Mouse (Mus musculus): ENCODE results near the gene Snx30. TPM values are rescaled to one million over a fixed set of nuclear protein-coding genes. Genes with fewer than 3 reads are reported as not detected.
A peak's percentile ranks its signal among the peaks of the same experiment; 100 is the strongest.

Gene Snx30
- polyA plus RNA-seq, 1 experiment, result 6.1 TPM

DNA sequence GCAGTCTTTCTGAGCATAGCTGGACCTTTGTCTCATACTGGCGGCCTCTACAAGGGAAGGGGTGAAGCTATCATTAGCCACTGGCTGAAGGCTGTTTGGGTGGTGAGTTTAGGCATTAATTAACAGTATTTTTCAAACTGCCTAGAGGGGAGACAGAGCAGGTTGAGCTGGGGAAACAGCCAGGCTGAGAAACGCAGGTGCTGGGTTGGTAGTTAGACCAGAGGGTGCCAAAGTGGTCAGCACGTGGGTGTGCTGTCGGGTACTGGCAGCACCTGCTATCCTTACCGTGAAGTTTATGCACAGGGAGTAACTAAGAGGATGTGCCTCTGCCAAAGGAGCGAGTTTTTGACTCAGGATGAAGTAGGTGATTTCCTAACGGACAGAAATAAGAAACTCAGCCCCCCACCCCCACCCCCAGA is 13.4 kb downstream of the Snx30 start:
- H3K4me1 ChIP-seq (replicated peaks; ENCODE audit: control insufficient read depth, insufficient read depth, low read length), result peaks cover 40% of the 10 kb centered on the region
- WGBS, result 8% methylated on average over 7 of the region's 7 CpGs
- no peak for TF ChIP-seq POLR2A (IDR thresholded peaks at IDR 0.05; ENCODE audit: control insufficient read depth, extremely low read depth, insufficient read depth, low read length, poor library complexity)
- no peak for TF ChIP-seq CTCF (IDR thresholded peaks at IDR 0.05; ENCODE audit: borderline replicate concordance, control insufficient read depth, extremely low read depth, insufficient read depth, low read length, poor library complexity)
- H3K36me3 ChIP-seq (ENCODE audit: control insufficient read depth, insufficient read depth, low read length), result no peaks in the 10 kb centered on the region
- peak overlapping the region; percentile 75 for H3K27ac ChIP-seq (ENCODE audit: control insufficient read depth, insufficient read depth, low read length)
- no peaks in the 10 kb centered on the region for H3K27me3 ChIP-seq (ENCODE audit: control insufficient read depth, insufficient read depth, low read length)
- peak; percentile 26 for DNase-seq
- H3K4me3 ChIP-seq (ENCODE audit: control insufficient read depth, insufficient read depth, low read length), result no peak overlapping the region

DNA sequence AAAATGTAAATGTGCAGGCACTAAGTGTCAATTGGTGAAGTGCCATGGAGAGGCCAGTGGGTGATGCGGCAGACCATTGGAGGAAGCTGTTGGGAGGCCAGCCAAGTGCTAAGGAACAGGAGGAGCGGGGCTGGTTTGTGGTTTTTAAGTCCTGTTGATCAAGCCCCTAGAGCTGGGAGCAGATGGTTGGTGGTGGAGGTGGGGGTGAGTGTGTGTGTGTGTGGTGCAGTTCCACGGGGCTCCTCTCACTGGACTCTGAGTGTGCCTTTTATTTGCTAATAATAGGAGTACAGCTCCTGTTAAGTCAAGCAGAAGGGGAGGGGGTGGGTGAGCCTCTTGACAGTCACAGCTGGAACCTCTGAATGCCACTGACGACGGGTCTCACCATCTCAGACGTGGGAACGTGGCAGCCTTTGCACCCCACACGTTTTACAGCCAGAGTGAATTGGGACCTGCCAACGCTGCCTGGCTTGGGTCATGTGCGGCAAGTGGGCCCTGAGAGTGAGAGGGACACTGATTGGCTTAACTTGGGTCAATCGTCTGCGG is 13.9 kb downstream of the Snx30 start:
- Histone ChIP-seq H3K27ac (ENCODE audit: control insufficient read depth, insufficient read depth, low read length) (peak overlapping the region; percentile 75; the same call in 1 of the 2 replicates), H3K4me1 (replicated peaks; ENCODE audit: control insufficient read depth, insufficient read depth, low read length) (peaks cover 42% of the 10 kb centered on the region), H3K4me3 (ENCODE audit: control insufficient read depth, insufficient read depth, low read length) (no peak overlapping the region), H3K36me3 (ENCODE audit: control insufficient read depth, insufficient read depth, low read length) (no peaks in the 10 kb centered on the region), H3K27me3 (ENCODE audit: control insufficient read depth, insufficient read depth, low read length) (no peaks in the 10 kb centered on the region)
- TF ChIP-seq POLR2A (IDR thresholded peaks at IDR 0.05; ENCODE audit: control insufficient read depth, extremely low read depth, insufficient read depth, low read length, poor library complexity), result no peak
- 0 out of 2 replicates have a peak, but pooled peaks have one; percentile 14 for TF ChIP-seq CTCF (IDR thresholded peaks at IDR 0.05; ENCODE audit: borderline replicate concordance, control insufficient read depth, extremely low read depth, insufficient read depth, low read length, poor library complexity)
- WGBS, result 22% methylated on average over 12 of the region's 12 CpGs
- no peak for DNase-seq

DNA sequence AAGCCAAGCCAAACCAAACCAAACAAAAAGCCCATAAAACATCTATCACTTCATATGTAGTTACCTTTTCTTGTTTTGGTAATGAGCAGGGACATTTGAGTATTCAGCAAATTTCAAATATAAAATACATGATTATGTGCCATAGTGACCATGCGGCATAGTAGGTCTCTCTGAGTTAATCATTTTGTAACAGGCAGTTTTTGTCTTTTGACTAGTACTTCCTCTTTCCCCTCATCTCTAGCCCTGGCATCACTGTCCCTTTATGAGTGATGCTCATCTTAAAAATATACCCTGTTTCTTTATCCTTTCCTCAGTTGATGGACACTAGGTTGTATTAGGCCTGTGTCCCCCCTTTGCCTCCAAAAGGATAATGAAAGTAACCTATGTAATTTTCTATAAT is 15.9 kb downstream of the Snx30 start:
- TF ChIP-seq CTCF (IDR thresholded peaks at IDR 0.05; ENCODE audit: borderline replicate concordance, control insufficient read depth, extremely low read depth, insufficient read depth, low read length, poor library complexity), result no peak
- no peak for TF ChIP-seq POLR2A (IDR thresholded peaks at IDR 0.05; ENCODE audit: control insufficient read depth, extremely low read depth, insufficient read depth, low read length, poor library complexity)
- Histone ChIP-seq H3K27ac (ENCODE audit: control insufficient read depth, insufficient read depth, low read length) (no peak overlapping the region), H3K27me3 (ENCODE audit: control insufficient read depth, insufficient read depth, low read length) (no peaks in the 10 kb centered on the region), H3K36me3 (ENCODE audit: control insufficient read depth, insufficient read depth, low read length) (no peaks in the 10 kb centered on the region), H3K4me1 (replicated peaks; ENCODE audit: control insufficient read depth, insufficient read depth, low read length) (peaks cover 45% of the 10 kb centered on the region), H3K4me3 (ENCODE audit: control insufficient read depth, insufficient read depth, low read length) (no peak overlapping the region)
- WGBS, result 92% methylated on average over 1 of the region's 1 CpGs
- no peak for DNase-seq

DNA sequence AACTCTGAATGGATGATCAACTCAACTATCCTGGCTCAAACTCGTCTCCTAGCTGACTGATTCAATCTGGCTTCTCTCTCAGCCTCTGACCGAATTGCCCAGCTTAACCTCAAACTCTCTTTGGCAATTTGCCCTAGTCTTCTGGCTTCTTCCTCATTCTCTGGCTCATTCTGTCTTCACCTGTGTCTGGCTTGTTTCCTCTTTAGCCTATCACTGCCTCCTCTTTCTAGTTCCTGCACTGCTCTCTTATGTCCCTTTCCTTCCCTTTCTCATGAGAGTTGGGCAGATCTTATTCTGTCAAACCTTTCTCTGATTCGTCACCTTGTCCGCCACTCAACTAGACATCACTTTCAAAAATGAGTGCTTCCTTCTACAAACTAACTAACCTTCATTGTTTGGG is 16.5 kb downstream of the Snx30 start:
- Histone ChIP-seq H3K4me1 (replicated peaks; ENCODE audit: control insufficient read depth, insufficient read depth, low read length) (peaks cover 46% of the 10 kb centered on the region), H3K27ac (ENCODE audit: control insufficient read depth, insufficient read depth, low read length) (no peak overlapping the region), H3K4me3 (ENCODE audit: control insufficient read depth, insufficient read depth, low read length) (no peak overlapping the region), H3K27me3 (ENCODE audit: control insufficient read depth, insufficient read depth, low read length) (no peaks in the 10 kb centered on the region), H3K36me3 (ENCODE audit: control insufficient read depth, insufficient read depth, low read length) (no peaks in the 10 kb centered on the region)
- no peak for DNase-seq
- TF ChIP-seq CTCF (IDR thresholded peaks at IDR 0.05; ENCODE audit: borderline replicate concordance, control insufficient read depth, extremely low read depth, insufficient read depth, low read length, poor library complexity) (no peak), POLR2A (IDR thresholded peaks at IDR 0.05; ENCODE audit: control insufficient read depth, extremely low read depth, insufficient read depth, low read length, poor library complexity) (no peak)
- 48% methylated on average over 4 of the region's 4 CpGs for WGBS

DNA sequence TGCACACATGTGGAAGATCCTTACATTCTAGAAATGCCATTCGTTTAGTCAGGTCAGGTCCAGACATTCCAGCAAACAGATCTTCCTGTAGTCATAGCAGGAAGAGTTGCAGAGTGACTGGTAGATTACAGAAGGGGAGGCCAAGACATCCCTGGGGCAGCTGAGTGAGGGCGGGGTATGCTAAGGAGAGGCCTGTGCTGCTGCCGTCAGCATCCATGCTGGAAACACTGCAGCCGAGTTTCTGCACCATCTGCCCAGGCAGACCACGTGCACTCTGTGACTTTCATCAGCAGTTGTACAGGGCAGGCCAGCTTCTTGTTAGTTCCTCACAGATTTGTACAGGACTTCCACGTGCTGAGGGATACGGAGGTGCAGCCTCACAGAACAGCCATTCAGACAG is 17.8 kb downstream of the Snx30 start:
- 50% methylated on average over 7 of the region's 7 CpGs for WGBS
- H3K36me3 ChIP-seq (ENCODE audit: control insufficient read depth, insufficient read depth, low read length), result no peaks in the 10 kb centered on the region
- no peak for DNase-seq
- H3K27me3 ChIP-seq (ENCODE audit: control insufficient read depth, insufficient read depth, low read length), result no peaks in the 10 kb centered on the region
- no peak overlapping the region for H3K4me3 ChIP-seq (ENCODE audit: control insufficient read depth, insufficient read depth, low read length)
- peaks cover 40% of the 10 kb centered on the region for H3K4me1 ChIP-seq (replicated peaks; ENCODE audit: control insufficient read depth, insufficient read depth, low read length)
- no peak for TF ChIP-seq POLR2A (IDR thresholded peaks at IDR 0.05; ENCODE audit: control insufficient read depth, extremely low read depth, insufficient read depth, low read length, poor library complexity)
- TF ChIP-seq CTCF (IDR thresholded peaks at IDR 0.05; ENCODE audit: borderline replicate concordance, control insufficient read depth, extremely low read depth, insufficient read depth, low read length, poor library complexity), result no peak
- H3K27ac ChIP-seq (ENCODE audit: control insufficient read depth, insufficient read depth, low read length), result no peak overlapping the region

DNA sequence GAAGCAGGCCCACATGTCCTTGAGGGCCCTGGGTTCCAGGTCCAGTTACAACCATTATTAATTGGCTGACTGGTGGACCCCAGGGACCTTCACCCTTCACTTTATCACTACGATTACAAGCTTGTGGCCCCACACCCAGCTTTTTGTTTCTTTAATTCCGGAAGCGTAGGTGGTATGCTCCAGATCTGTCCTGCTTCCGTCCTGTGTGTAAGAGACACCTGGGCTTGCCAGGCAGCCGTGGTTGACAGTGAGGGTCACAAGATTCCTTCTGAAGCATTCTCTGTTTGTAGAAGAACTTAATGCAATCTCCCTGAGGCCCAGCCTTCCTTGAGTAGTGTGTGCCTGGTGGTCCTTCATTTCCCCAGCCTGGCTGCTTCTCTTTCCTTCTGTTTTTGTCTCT is 19.2 kb downstream of the Snx30 start:
- 37% methylated on average over 5 of the region's 5 CpGs for WGBS
- peak; percentile 37 for DNase-seq
- H3K27ac ChIP-seq (ENCODE audit: control insufficient read depth, insufficient read depth, low read length), result peak overlapping the region; percentile 88

DNA sequence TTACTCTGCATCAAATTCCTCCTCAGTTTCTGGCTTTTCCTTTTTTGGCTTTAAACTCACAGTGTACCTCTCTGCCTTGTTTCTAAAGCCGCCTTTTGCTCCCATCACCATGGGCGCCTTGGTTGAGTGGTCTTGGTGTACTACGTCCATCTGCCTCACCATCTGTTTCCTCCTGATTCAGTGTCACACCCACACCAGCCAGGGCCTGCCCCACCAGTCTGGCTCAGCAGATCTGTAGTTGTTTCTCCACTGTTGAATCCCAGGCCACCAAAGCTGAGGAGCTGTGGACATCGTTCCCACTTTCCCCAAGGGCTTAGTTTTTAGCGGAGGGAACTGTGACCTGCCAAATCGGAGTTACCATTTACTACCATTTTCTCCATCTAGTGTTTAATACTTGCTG is 20.0 kb downstream of the Snx30 start:
- Histone ChIP-seq H3K4me3 (ENCODE audit: control insufficient read depth, insufficient read depth, low read length) (no peak overlapping the region), H3K27me3 (ENCODE audit: control insufficient read depth, insufficient read depth, low read length) (no peaks in the 10 kb centered on the region), H3K27ac (ENCODE audit: control insufficient read depth, insufficient read depth, low read length) (no peak overlapping the region), H3K36me3 (ENCODE audit: control insufficient read depth, insufficient read depth, low read length) (no peaks in the 10 kb centered on the region), H3K4me1 (replicated peaks; ENCODE audit: control insufficient read depth, insufficient read depth, low read length) (peaks cover 32% of the 10 kb centered on the region)
- no peak for DNase-seq
- TF ChIP-seq POLR2A (IDR thresholded peaks at IDR 0.05; ENCODE audit: control insufficient read depth, extremely low read depth, insufficient read depth, low read length, poor library complexity), result no peak
- no peak for TF ChIP-seq CTCF (IDR thresholded peaks at IDR 0.05; ENCODE audit: borderline replicate concordance, control insufficient read depth, extremely low read depth, insufficient read depth, low read length, poor library complexity)
- WGBS, result 68% methylated on average over 6 of the region's 6 CpGs

More for the DNA sequence above, 19.2 kb downstream of the Snx30 start:
- Histone ChIP-seq H3K4me1 (replicated peaks; ENCODE audit: control insufficient read depth, insufficient read depth, low read length) (peaks cover 27% of the 10 kb centered on the region), H3K36me3 (ENCODE audit: control insufficient read depth, insufficient read depth, low read length) (no peaks in the 10 kb centered on the region), H3K4me3 (ENCODE audit: control insufficient read depth, insufficient read depth, low read length) (no peak overlapping the region), H3K27me3 (ENCODE audit: control insufficient read depth, insufficient read depth, low read length) (no peaks in the 10 kb centered on the region)
- TF ChIP-seq CTCF (IDR thresholded peaks at IDR 0.05; ENCODE audit: borderline replicate concordance, control insufficient read depth, extremely low read depth, insufficient read depth, low read length, poor library complexity) (no peak), POLR2A (IDR thresholded peaks at IDR 0.05; ENCODE audit: control insufficient read depth, extremely low read depth, insufficient read depth, low read length, poor library complexity) (0 out of 2 replicates have a peak, but pooled peaks have one; percentile 32)
